Mouse (Mus musculus) sigmoid colon, adult 10 weeks (tissue): ENCODE data around the gene Hrct1. TPM values are rescaled to one million over a fixed set of nuclear protein-coding genes. Genes with fewer than 3 reads are reported as not detected.

Source experiments
- polyA plus RNA-seq: library from polyadenylated mRNA; stranded (reverse); fragments of 350-450 nt; fragmentation: Illumina TruSeq; extraction: RNeasy Lipid Tissue Mini Kit (QIAGEN cat#74804); gene quantifications from one replicate; pipeline ENCODE4 v1.2.3, GENCODE M21; 2014; ENCODE audit warnings: low read depth, low replicate concordance

The Hrct1 gene
- not detected for polyA plus RNA-seq

DNA sequence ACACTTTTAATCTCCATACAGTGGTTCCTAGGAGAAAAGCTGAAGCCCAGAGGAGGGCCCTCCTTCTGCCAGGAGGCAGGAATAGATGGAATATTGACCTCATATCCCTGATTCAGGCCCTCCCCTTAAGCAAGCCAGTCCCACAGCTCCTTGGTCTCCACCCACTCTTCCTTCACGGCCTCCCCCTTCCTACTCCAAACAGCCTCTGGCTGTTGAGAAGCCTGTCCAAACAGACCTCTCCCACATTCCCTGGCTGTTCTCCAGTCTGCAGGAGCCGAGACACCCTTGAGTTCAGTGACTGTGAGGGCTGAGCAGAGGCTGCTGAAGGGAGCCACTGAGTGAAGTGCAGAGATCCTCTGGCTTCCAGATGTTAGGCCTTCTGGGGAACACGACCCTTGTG is at the start of gene Hrct1:
TSS of gene Hrct1 (plus strand) at position 194 of the 400 bp plus-strand sequence.

DNA sequence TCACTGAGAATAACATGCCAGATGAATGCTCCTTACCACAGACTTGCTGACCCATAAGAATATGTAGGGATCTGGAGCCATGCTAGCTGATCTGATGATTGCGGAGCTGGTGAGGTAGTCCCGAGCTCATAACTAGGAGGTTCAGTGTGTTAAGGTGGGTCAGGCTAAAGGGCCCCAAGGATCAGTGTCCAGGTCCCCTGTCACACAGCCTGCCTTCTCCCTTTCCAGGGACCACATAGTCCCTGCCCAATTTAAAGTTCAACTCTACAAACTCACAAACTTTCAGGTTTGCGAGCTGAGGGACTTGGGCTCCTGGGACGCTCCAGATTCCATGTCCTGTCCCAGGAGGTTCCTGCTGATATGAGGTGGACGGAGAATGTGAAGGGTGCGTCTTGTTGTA is 26.3 kb upstream of the Hrct1 start, which contains the start of gene Olfr70:
TSS of gene Olfr70 (minus strand) at position 101 of the 400 bp plus-strand sequence.

DNA sequence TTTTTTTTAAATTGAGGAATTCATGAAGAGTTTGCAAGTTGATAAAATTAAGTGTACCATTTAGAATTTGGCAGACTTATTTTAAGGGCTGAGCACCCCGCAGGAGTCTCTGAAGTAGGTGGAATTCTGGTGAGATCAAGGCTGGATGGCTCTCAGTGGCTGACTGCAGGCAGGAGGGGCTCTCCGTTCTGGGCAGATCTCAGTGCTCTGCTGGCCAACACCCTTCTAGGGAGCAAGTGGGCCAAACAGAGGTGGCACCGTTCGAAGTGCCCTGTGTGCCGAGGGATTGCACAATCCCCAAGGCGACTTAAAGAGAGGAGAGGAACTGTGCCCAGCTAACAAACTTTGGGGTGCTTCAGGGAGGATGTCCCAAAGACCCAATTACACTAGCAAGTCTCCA is 17.1 kb upstream of the Hrct1 start, which contains the start of gene Olfr71:
TSS of gene Olfr71 (minus strand) at position 387 of the 400 bp plus-strand sequence.

DNA sequence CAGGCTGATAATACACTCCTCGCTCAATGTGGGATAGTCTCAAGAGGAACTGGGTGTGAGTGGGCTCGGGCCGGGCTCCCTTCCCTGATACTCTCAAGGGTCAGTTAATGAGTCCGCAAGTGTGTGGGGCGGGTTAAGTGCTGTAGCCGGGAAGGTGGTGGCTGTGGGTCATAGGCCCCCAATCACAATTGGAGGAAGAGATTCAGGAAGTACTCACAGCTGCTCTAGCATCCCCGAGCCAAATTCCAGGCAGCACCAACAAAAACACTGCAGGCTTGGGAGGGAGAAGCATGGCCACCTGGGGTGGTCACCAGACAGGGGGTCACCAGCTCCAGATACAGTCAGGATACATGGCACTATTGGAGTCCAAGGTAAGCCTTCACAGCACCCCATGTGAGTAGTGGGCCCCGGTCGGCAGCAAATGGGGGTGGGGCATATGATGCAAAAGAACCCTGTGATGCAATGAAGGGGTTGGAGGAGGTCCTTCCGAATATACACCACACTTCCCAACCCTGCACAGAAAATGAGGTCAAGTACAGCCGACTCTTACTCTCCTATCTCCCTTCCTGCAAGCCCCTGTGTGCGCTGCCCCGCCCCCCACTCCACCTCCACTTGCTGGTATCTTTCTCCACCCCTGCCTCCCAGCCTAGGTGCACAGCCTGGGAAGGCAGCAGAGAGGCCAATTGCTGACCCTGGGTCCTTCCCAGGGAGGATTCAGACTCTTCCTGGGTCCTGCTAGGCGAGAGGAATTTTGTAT is 3.0 kb downstream of the Hrct1 start, which contains the start of gene Spaar:
TSS of gene Spaar (plus strand) at position 241 of the 757 bp plus-strand sequence.

DNA sequence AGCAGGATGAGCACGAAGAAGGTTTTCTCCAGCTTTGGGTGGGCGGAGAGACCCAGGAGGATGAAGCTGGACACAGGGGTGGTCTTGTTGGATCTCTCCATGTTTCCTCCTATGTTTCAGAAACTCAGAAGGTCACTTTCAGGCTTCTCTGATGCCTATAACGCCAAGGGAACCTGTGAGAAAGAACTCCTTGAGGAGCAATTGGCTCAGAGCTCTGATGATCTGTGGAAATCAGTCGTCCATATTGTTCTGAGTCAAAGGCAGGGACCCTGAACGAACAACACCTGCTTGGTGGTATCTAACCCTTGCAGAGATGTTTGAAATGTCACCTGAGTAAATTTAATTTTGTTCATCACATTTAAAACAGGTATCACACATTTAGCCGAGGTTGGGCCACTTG is 43.9 kb downstream of the Hrct1 start, which contains the start of gene Olfr159:
TSS of gene Olfr159 (minus strand) at position 101 of the 400 bp plus-strand sequence.

Other genes starting within 250 kb of the Hrct1 start
- gene Sit1, start 243.5 kb upstream of the Hrct1 start, polyA plus RNA-seq = not detected
- 10.5 TPM for gene Ccdc107, start 234.3 kb upstream of the Hrct1 start, polyA plus RNA-seq
- 22.4 TPM for gene Arhgef39, start 227.5 kb upstream of the Hrct1 start, polyA plus RNA-seq
- 22.6 TPM for gene Car9, start 220.2 kb upstream of the Hrct1 start, polyA plus RNA-seq
- 135 TPM for gene Tpm2, start 203.4 kb upstream of the Hrct1 start, polyA plus RNA-seq
- 13.0 TPM for gene Creb3, start 164.9 kb upstream of the Hrct1 start, polyA plus RNA-seq
- 75.7 TPM for gene Tln1, start 164.5 kb upstream of the Hrct1 start, polyA plus RNA-seq
- gene Rgp1, start 148.5 kb upstream of the Hrct1 start, polyA plus RNA-seq = 5.5 TPM
- 1.9 TPM for gene Gba2, start 148.3 kb upstream of the Hrct1 start, polyA plus RNA-seq
- not detected for gene Msmp, start 142.7 kb upstream of the Hrct1 start, polyA plus RNA-seq
- gene Npr2, start 95.3 kb upstream of the Hrct1 start, polyA plus RNA-seq = 3.2 TPM
- gene Spag8, start 73.6 kb upstream of the Hrct1 start, polyA plus RNA-seq = not detected
- gene Hint2, start 70.7 kb upstream of the Hrct1 start, polyA plus RNA-seq = 8.2 TPM
- 2.7 TPM for gene Tmem8b, start 58.2 kb upstream of the Hrct1 start, polyA plus RNA-seq
- 0.47 TPM for gene Fam221b, start 58.0 kb upstream of the Hrct1 start, polyA plus RNA-seq
- not detected for gene Olfr70, start 26.4 kb upstream of the Hrct1 start, polyA plus RNA-seq
- gene Olfr71, start 16.9 kb upstream of the Hrct1 start, polyA plus RNA-seq = not detected
- gene Spaar, start 2.8 kb downstream of the Hrct1 start, polyA plus RNA-seq = 0.54 TPM
- gene Olfr159, start 43.8 kb downstream of the Hrct1 start, polyA plus RNA-seq = not detected
- gene Olfr156, start 96.7 kb downstream of the Hrct1 start, polyA plus RNA-seq = not detected
- not detected for gene Olfr157, start 113.0 kb downstream of the Hrct1 start, polyA plus RNA-seq
- not detected for gene Olfr155, start 124.4 kb downstream of the Hrct1 start, polyA plus RNA-seq
- 8.7 TPM for gene Reck, start 148.3 kb downstream of the Hrct1 start, polyA plus RNA-seq
- gene Glipr2, start 230.2 kb downstream of the Hrct1 start, polyA plus RNA-seq = 20.5 TPM